Mouse (Mus musculus) midbrain, embryonic 13.5 days (tissue): ENCODE data around the gene Ptpn6. TPM values are rescaled to one million over a fixed set of nuclear protein-coding genes. Genes with fewer than 3 reads are reported as not detected.

Source experiments
- microRNA counts: library from miRNA; unstranded; fragments of <30 nt; microRNA quantifications from one replicate; lab custom pipeline; 2016
- microRNA-seq: library from miRNA; unstranded; fragments of <30 nt; microRNA quantifications from one replicate; pipeline ENCODE4, GENCODE M21; 2016
- polyA plus RNA-seq: library from polyadenylated mRNA; unstranded; fragments of >200 nt; fragmentation: Nextera tagmentation; extraction: Ambion mirVana; gene quantifications from 2 replicates; pipeline ENCODE4 v1.2.1, GENCODE M21; 2015

Gene Ptpn6
- polyA plus RNA-seq, 1 experiment from 2014 or later, result 3.4 TPM

MicroRNAs within 50 kb of the gene (microRNA counts, 519-probe panel; counts per million panel counts)
- microRNA mmu-miR-141 (lab: Ali Mortazavi, UCI), result 110 counts per million, percentile 56 among the panel's probes with 10 or more counts
- microRNA mmu-miR-200c (lab: Ali Mortazavi, UCI), result 110 counts per million, percentile 56 among the panel's probes with 10 or more counts

Small RNA genes within 50 kb of the gene (microRNA-seq; reads per million reads assigned to microRNA genes)
- gene Mir141 (3.1 reads per million, percentile 11 among the genes with 10 or more reads in this experiment), gene Mir200c (17.9 reads per million, percentile 34 among the genes with 10 or more reads in this experiment)

Other genes with a start within 250 kb of the Ptpn6 start
- gene C1rl, start 245.6 kb downstream of the Ptpn6 start, polyA plus RNA-seq, result 0.10 and 0.15 TPM in 2 replicates
- gene C1ra, start 226.3 kb downstream of the Ptpn6 start, polyA plus RNA-seq, result 0.12 TPM in 1 of 2 replicates, not detected in the other
- 0.09 and 0.51 TPM in 2 replicates for gene C1s1, start 196.4 kb downstream of the Ptpn6 start, polyA plus RNA-seq
- gene C1rb, start 168.4 kb downstream of the Ptpn6 start, polyA plus RNA-seq, result not detected in 2 replicates
- gene C1s2, start 102.6 kb downstream of the Ptpn6 start, polyA plus RNA-seq, result 0.13 TPM in 2 replicates
- 39.6 and 40.0 TPM in 2 replicates for gene Lpcat3, start 75.7 kb downstream of the Ptpn6 start, polyA plus RNA-seq
- 136 and 144 TPM in 2 replicates for gene Emg1, start 26.5 kb downstream of the Ptpn6 start, polyA plus RNA-seq
- 258 and 276 TPM in 2 replicates for gene Phb2, start 26.4 kb downstream of the Ptpn6 start, polyA plus RNA-seq
- gene Grcc10, start 2.7 kb upstream of the Ptpn6 start, polyA plus RNA-seq, result 710 and 725 TPM in 2 replicates
- gene Gm45234, start 17.3 kb upstream of the Ptpn6 start, polyA plus RNA-seq, result not detected in 2 replicates
- gene Atn1, start 17.8 kb upstream of the Ptpn6 start, polyA plus RNA-seq, result 21.5 and 25.4 TPM in 2 replicates
- 27.5 and 29.7 TPM in 2 replicates for gene Eno2, start 31.0 kb upstream of the Ptpn6 start, polyA plus RNA-seq
- gene Lrrc23, start 41.0 kb upstream of the Ptpn6 start, polyA plus RNA-seq, result 2.3 and 4.3 TPM in 2 replicates
- 7.7 and 8.2 TPM in 2 replicates for gene Spsb2, start 69.9 kb upstream of the Ptpn6 start, polyA plus RNA-seq
- 329 and 343 TPM in 2 replicates for gene Tpi1, start 75.6 kb upstream of the Ptpn6 start, polyA plus RNA-seq
- 202 and 204 TPM in 2 replicates for gene Usp5, start 90.8 kb upstream of the Ptpn6 start, polyA plus RNA-seq
- gene Cdca3, start 90.8 kb upstream of the Ptpn6 start, polyA plus RNA-seq, result 82.7 and 89.5 TPM in 2 replicates
- 5.1 and 7.5 TPM in 2 replicates for gene Gnb3, start 101.6 kb upstream of the Ptpn6 start, polyA plus RNA-seq
- 12.3 and 17.0 TPM in 2 replicates for gene P3h3, start 119.0 kb upstream of the Ptpn6 start, polyA plus RNA-seq
- 19.2 and 22.9 TPM in 2 replicates for gene Gpr162, start 125.3 kb upstream of the Ptpn6 start, polyA plus RNA-seq
- 0.07 TPM in 1 of 2 replicates, not detected in the other for gene Cd4, start 149.5 kb upstream of the Ptpn6 start, polyA plus RNA-seq
- 2.3 and 2.5 TPM in 2 replicates for gene Lag3, start 173.0 kb upstream of the Ptpn6 start, polyA plus RNA-seq
- 662 and 802 TPM in 2 replicates for gene Ptms, start 181.4 kb upstream of the Ptpn6 start, polyA plus RNA-seq
- gene Mlf2, start 192.7 kb upstream of the Ptpn6 start, polyA plus RNA-seq, result 419 and 462 TPM in 2 replicates
- gene Cops7a, start 226.8 kb upstream of the Ptpn6 start, polyA plus RNA-seq, result 89.9 and 95.2 TPM in 2 replicates